In the genomic region with DNA sequence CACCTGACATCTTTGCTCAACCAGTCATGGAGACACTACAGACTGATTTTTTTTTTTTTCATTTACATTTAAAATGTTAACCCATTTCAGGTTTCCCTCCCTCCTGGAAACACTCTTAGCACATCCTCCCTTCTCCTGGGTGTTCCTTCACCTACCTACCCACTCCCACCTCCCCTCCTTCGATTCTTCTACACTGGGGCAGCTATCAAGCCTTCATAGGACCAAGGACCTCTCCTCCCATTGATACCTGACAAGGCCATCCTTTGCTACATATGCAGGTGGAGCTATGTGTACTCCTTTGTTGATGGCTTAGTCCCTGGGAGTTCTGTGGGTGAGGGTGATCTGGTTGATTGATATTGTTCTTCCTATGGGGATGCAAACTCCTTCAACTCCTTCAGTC, we compare ENCODE assay signal across 45 mouse cellular contexts. TPM values are rescaled to one million over a fixed set of nuclear protein-coding genes. Genes with fewer than 3 reads are reported as not detected.
"Had no signal": no experiment of that assay in that cellular context is flagged by ENCODE, and none has a peak within 500 bp of the region (broad histone marks: within the 10 kb centered on the region; RNA-seq: fewer than 3 reads in every experiment).

No protein-coding gene starts in this region.

- H3K4me1 ChIP-seq: limb, embryonic 10.5 days; limb, embryonic 12.5 days; limb, embryonic 13.5 days; limb, embryonic 15.5 days; liver, embryonic 12.5 days; liver, embryonic 13.5 days; liver, embryonic 15.5 days; lung, embryonic 15.5 days; megakaryocyte, embryonic 14.5 days; midbrain, embryonic 12.5 days; midbrain, embryonic 13.5 days; midbrain, embryonic 15.5 days; neural tube, embryonic 12.5 days had no signal

- H3K9ac ChIP-seq: limb, embryonic 12.5 days; limb, embryonic 13.5 days; limb, embryonic 15.5 days; liver, embryonic 12.5 days; liver, embryonic 13.5 days; liver, embryonic 14.5 days; liver, embryonic 15.5 days; liver, postnatal 0 days; lung, embryonic 14.5 days; lung, embryonic 15.5 days; midbrain, embryonic 12.5 days; midbrain, embryonic 13.5 days; midbrain, embryonic 15.5 days; neural tube, embryonic 12.5 days had no signal

- H3K4me3 ChIP-seq: limb, embryonic 10.5 days; limb, embryonic 12.5 days; limb, embryonic 13.5 days; limb, embryonic 15.5 days; liver, embryonic 12.5 days; liver, embryonic 13.5 days; liver, embryonic 15.5 days; lung, embryonic 15.5 days; megakaryocyte, embryonic 14.5 days; midbrain, embryonic 12.5 days; midbrain, embryonic 13.5 days; midbrain, embryonic 15.5 days; myocyte; neural tube, embryonic 12.5 days had no signal

- H3K4me2 ChIP-seq: limb, embryonic 12.5 days; limb, embryonic 13.5 days; limb, embryonic 15.5 days; liver, embryonic 11.5 days; liver, embryonic 12.5 days; liver, embryonic 13.5 days; liver, embryonic 15.5 days; lung, embryonic 14.5 days; lung, embryonic 15.5 days; midbrain, embryonic 12.5 days; midbrain, embryonic 13.5 days; midbrain, embryonic 15.5 days; neural tube, embryonic 12.5 days had no signal

- H3K27me3 ChIP-seq: limb, embryonic 12.5 days; limb, embryonic 13.5 days; limb, embryonic 15.5 days; liver, embryonic 12.5 days; liver, embryonic 13.5 days; liver, embryonic 15.5 days; lung, embryonic 15.5 days; megakaryocyte, embryonic 14.5 days; midbrain, embryonic 12.5 days; midbrain, embryonic 13.5 days; midbrain, embryonic 15.5 days; neural tube, embryonic 12.5 days had no signal

- DNase-seq: left cerebral cortex, postnatal 4 days; liver; liver, embryonic 13.5 days; liver, postnatal 0 days; lung, adult 18-20 months; lung, adult 2 months; lung, embryonic 14.5 days; lung, postnatal 10 days; lung, postnatal 14 days; lung, postnatal 36 days; lung, postnatal 4 days; midbrain, embryonic 14.5 days had no signal

- H3K27ac ChIP-seq: limb, embryonic 10.5 days; limb, embryonic 12.5 days; limb, embryonic 13.5 days; limb, embryonic 15.5 days; liver, embryonic 12.5 days; liver, embryonic 13.5 days; liver, embryonic 14.5 days; liver, embryonic 15.5 days; lung, embryonic 15.5 days; macrophage; midbrain, embryonic 12.5 days; midbrain, embryonic 13.5 days; midbrain, embryonic 15.5 days; neural tube, embryonic 12.5 days had no signal

- ATAC-seq: liver, embryonic 12.5 days; liver, postnatal 0 days; lung, postnatal 0 days; midbrain, embryonic 13.5 days; midbrain, embryonic 15.5 days; midbrain, embryonic 16.5 days had no signal

- H3K9me3 ChIP-seq: limb, embryonic 10.5 days; limb, embryonic 12.5 days; limb, embryonic 13.5 days; limb, embryonic 15.5 days; liver, embryonic 12.5 days; liver, embryonic 13.5 days; liver, embryonic 15.5 days; lung, embryonic 15.5 days; megakaryocyte, embryonic 14.5 days; midbrain, embryonic 12.5 days; midbrain, embryonic 13.5 days; midbrain, embryonic 15.5 days; neural tube, embryonic 12.5 days had no signal

- H3K36me3 ChIP-seq: liver, embryonic 13.5 days; liver, embryonic 15.5 days had no signal

RNA-seq across cellular contexts. Expression of a gene that starts 40.5 kb away (rescaled TPM):
- total RNA-seq: left cerebral cortex, adult 8-10 months; left cerebral cortex, postnatal 10 days; left cerebral cortex, postnatal 14 days; left cerebral cortex, postnatal 25 days; left cerebral cortex, postnatal 36 days; left cerebral cortex, postnatal 4 days; liver, adult 2 months; megakaryocyte progenitor cell, adult 5-6 weeks; megakaryocyte, adult 5-6 weeks; megakaryocyte-erythroid progenitor cell, adult 5-6 weeks; monocyte, adult 5-6 weeks had no signal
- polyA plus RNA-seq: limb, embryonic 10.5 days; limb, embryonic 11.5 days; limb, embryonic 12.5 days; limb, embryonic 13.5 days; limb, embryonic 15.5 days; liver, adult 2 months; liver, embryonic 11.5 days; liver, embryonic 12.5 days; liver, embryonic 13.5 days; liver, embryonic 14.5 days; liver, embryonic 15.5 days; liver, embryonic 16.5 days; liver, postnatal 0 days; lung, embryonic 14.5 days; lung, embryonic 15.5 days; lung, embryonic 16.5 days; lung, postnatal 0 days; macrophage; midbrain, embryonic 12.5 days; midbrain, embryonic 13.5 days; midbrain, embryonic 14.5 days; midbrain, embryonic 15.5 days; midbrain, embryonic 16.5 days; midbrain, postnatal 0 days; myocyte; neural tube, embryonic 11.5 days; neural tube, embryonic 12.5 days had no signal
